15 mouse cellular contexts compared by ENCODE assay signal in genomic region chr2:146290366-146290765, GRCm38 (mm10).
DNase-seq lines count a peak whose midpoint lies in the region; ATAC-seq lines count a peak whose summit lies in the region.
"Had no signal": no experiment of that assay in that cellular context is flagged by ENCODE, and none has a peak within 500 bp of the region (broad histone marks: within the 10 kb centered on the region; RNA-seq: fewer than 3 reads in every experiment).

No protein-coding gene starts in this region.

- H3K9ac ChIP-seq in forebrain, embryonic 15.5 days (replicated peaks): no peak overlapping the region; the same call in 1 of the 2 replicates
- no peak overlapping the region for H3K9ac ChIP-seq in neural tube, embryonic 14.5 days (replicated peaks; ENCODE audit: low read depth, low read length)
- H3K9ac ChIP-seq: heart, embryonic 12.5 days; liver, embryonic 12.5 days had no signal

- H3K36me3 ChIP-seq in forebrain, embryonic 15.5 days: no peaks in the 10 kb centered on the region
- H3K36me3 ChIP-seq in midbrain, embryonic 10.5 days: no peaks in the 10 kb centered on the region
- no peaks in the 10 kb centered on the region for H3K36me3 ChIP-seq in neural tube, embryonic 14.5 days (ENCODE audit: control insufficient read depth, insufficient read depth, low read length)
- no peaks in the 10 kb centered on the region for H3K36me3 ChIP-seq in embryonic facial prominence, embryonic 10.5 days (replicated peaks)
- H3K36me3 ChIP-seq: liver, embryonic 12.5 days had no signal

- H3K9me3 ChIP-seq in forebrain, embryonic 15.5 days: no peaks in the 10 kb centered on the region
- no peaks in the 10 kb centered on the region for H3K9me3 ChIP-seq in midbrain, embryonic 10.5 days (replicated peaks)
- no peaks in the 10 kb centered on the region for H3K9me3 ChIP-seq in neural tube, embryonic 14.5 days (ENCODE audit: control insufficient read depth, low read length)
- H3K9me3 ChIP-seq in embryonic facial prominence, embryonic 10.5 days: no peaks in the 10 kb centered on the region
- H3K9me3 ChIP-seq: heart, embryonic 12.5 days; liver, embryonic 12.5 days had no signal

- WGBS in forebrain, embryonic 15.5 days: 50% methylated on average over 6 of the region's 6 CpGs
- 90% methylated on average over 6 of the region's 6 CpGs for WGBS in midbrain, embryonic 10.5 days
- 54% methylated on average over 6 of the region's 6 CpGs for WGBS in neural tube, embryonic 14.5 days
- 94% methylated on average over 6 of the region's 6 CpGs for WGBS in embryonic facial prominence, embryonic 10.5 days

- 0 out of 2 replicates have a peak, but pooled peaks have one; percentile 22 for ATAC-seq in frontal cortex, adult (ENCODE audit: low TSS enrichment)
- ATAC-seq in forebrain, embryonic 15.5 days (replicated peaks): peak; percentile 49
- 0 out of 2 replicates have a peak, but pooled peaks have one; percentile 22 for ATAC-seq in neural tube, embryonic 14.5 days (ENCODE audit: low read depth)
- ATAC-seq: activated CD4-positive, CD25-positive, alpha-beta regulatory T cell, adult 4 months; intestine, postnatal 0 days; liver, embryonic 12.5 days had no signal

- peak overlapping the region; percentile 83 for H3K27ac ChIP-seq in forebrain, embryonic 15.5 days (replicated peaks)
- peak overlapping the region; percentile 79; the same call in 1 of the 2 replicates for H3K27ac ChIP-seq in midbrain, embryonic 10.5 days (replicated peaks)
- no peak overlapping the region; the same call in 1 of the 2 replicates for H3K27ac ChIP-seq in neural tube, embryonic 14.5 days (ENCODE audit: low read depth, low read length)
- H3K27ac ChIP-seq in embryonic facial prominence, embryonic 10.5 days (replicated peaks): no peak overlapping the region; the same call in 1 of the 2 replicates
- H3K27ac ChIP-seq: liver, embryonic 12.5 days had no signal

- no peaks in the 10 kb centered on the region for H3K27me3 ChIP-seq in forebrain, embryonic 15.5 days
- no peaks in the 10 kb centered on the region for H3K27me3 ChIP-seq in midbrain, embryonic 10.5 days (ENCODE audit: low read depth, poor library complexity, severe bottlenecking)
- H3K27me3 ChIP-seq in neural tube, embryonic 14.5 days (ENCODE audit: control insufficient read depth, insufficient read depth, low read length): no peaks in the 10 kb centered on the region; the same call in 1 of the 2 replicates
- H3K27me3 ChIP-seq in embryonic facial prominence, embryonic 10.5 days (replicated peaks; ENCODE audit: low read depth, poor library complexity, severe bottlenecking): no peaks in the 10 kb centered on the region
- H3K27me3 ChIP-seq: CH12.LX; heart, embryonic 12.5 days; liver, embryonic 12.5 days had no signal

- H3K4me2 ChIP-seq in forebrain, embryonic 15.5 days (replicated peaks): no peak overlapping the region
- no peak overlapping the region for H3K4me2 ChIP-seq in neural tube, embryonic 14.5 days (ENCODE audit: low read depth, low read length)
- H3K4me2 ChIP-seq: heart, embryonic 12.5 days; liver, embryonic 12.5 days had no signal

- no peak overlapping the region for H3K4me3 ChIP-seq in forebrain, embryonic 15.5 days
- no peak overlapping the region for H3K4me3 ChIP-seq in midbrain, embryonic 10.5 days
- no peak overlapping the region for H3K4me3 ChIP-seq in neural tube, embryonic 14.5 days (ENCODE audit: low read depth, low read length)
- no peak overlapping the region for H3K4me3 ChIP-seq in embryonic facial prominence, embryonic 10.5 days
- H3K4me3 ChIP-seq: heart, embryonic 12.5 days; liver, embryonic 12.5 days had no signal

- H3K4me1 ChIP-seq in forebrain, embryonic 15.5 days: peaks cover 50% of the 10 kb centered on the region
- peaks cover 41% of the 10 kb centered on the region for H3K4me1 ChIP-seq in midbrain, embryonic 10.5 days
- H3K4me1 ChIP-seq in neural tube, embryonic 14.5 days (ENCODE audit: control insufficient read depth, insufficient read depth, low read length): peaks cover 9% of the 10 kb centered on the region; the same call in 1 of the 2 replicates
- H3K4me1 ChIP-seq in embryonic facial prominence, embryonic 10.5 days: peaks cover 31% of the 10 kb centered on the region
- H3K4me1 ChIP-seq: heart, embryonic 12.5 days had no signal

- no peak for DNase-seq in frontal cortex, postnatal 25 days (ENCODE audit: low spot score in 2 of 2)
- no peak for DNase-seq in midbrain, embryonic 10.5 days (ENCODE audit: low spot score)
- no peak for DNase-seq in kidney, postnatal 4 days
- DNase-seq in frontal cortex, postnatal 10 days (ENCODE audit: low spot score in 2 of 2): no peak
- no peak for DNase-seq in embryonic facial prominence, embryonic 10.5 days (ENCODE audit: low spot score)
- DNase-seq: heart, postnatal 36 days; kidney, postnatal 36 days had no signal

Comparison
In these comparisons a context has a peak if more than half of its experiments do, and no peak if none do; other contexts are left out.
1. H3K27ac ChIP-seq: peak in forebrain, embryonic 15.5 days (single experiment) and midbrain, embryonic 10.5 days (single experiment); none in neural tube, embryonic 14.5 days (single experiment) and embryonic facial prominence, embryonic 10.5 days (single experiment).
2. Peak in every context shown above with its lines, with median percentiles within 50 percentile points of each other: ATAC-seq.